Mouse (Mus musculus): ENCODE measurements around the gene Ccl21b. TPM values are rescaled to one million over a fixed set of nuclear protein-coding genes. Genes with fewer than 3 reads are reported as not detected.

Ccl21b gene
- not detected for polyA plus RNA-seq (2014; fragmentation: Illumina TruSeq; extraction: RNeasy Lipid Tissue Mini Kit (QIAGEN cat#74804); ENCODE audit: low read depth, low replicate concordance)

DNA sequence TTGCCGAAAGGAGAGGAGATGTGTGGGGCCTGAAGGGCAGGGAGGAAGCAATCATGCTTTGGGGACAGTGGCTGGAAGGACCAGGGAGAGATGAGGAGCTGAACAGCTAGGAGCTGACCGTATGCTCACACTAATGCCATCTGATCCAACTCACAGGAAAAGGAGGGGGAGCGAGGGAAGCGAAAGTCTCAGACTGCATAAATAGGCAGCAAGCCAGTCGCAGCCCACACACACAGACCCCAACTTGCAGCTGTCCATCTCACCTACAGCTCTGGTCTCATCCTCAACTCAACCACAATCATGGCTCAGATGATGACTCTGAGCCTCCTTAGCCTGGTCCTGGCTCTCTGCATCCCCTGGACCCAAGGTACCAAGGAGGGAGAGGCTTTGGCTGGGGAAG lies at the start of gene Ccl21b:
Ccl21b (plus strand) TSS at position 301 of the 400 bp plus-strand sequence.

DNA sequence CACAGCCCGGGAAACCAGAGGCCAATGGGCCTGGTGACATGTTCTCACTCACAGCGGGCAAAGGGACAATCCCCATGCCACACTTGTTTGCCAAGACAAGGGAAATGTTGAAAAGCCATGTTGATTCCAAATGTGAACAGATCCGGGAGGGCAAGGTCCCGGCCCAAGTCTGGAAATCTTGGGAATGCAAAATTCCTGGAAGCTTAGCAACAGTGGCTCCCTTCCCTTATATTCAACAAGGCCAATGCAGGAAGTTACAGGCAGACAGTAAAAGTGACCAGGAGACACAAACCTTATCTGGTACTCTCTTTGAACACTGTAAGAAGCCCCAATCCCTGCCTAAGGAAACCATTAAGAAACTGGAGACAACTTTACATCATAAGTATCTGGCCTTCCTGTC lies 15.2 kb upstream of the Ccl21b start, which contains the start of gene Gm10600:
Gm10600 (plus strand) TSS at position 301 of the 400 bp plus-strand sequence.

DNA sequence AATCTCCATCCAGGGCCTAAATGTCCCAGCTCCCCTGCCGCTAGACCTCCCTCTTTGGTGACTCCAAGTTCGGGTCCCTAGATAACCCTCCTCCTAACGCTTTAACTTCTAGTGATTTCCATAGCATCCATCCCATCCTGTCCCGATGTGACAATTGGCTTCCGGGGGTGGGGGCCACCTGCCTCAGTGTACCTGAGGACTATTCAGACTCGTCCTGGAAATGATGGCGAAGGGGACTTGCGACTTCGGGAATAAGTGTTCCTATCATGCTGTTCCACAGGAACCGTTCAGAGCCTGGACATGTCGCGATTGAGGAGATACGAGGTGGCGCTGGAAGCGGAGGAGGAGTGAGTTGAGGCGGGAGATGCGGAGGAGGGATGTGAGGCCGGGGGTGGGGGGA lies 38.4 kb downstream of the Ccl21b start, which contains the start of gene Gm21953:
Gm21953 (plus strand) TSS at position 301 of the 400 bp plus-strand sequence.

Other genes with a start within 250 kb of the Ccl21b start
- not detected for gene Gm21093, start 221.0 kb upstream of the Ccl21b start, polyA plus RNA-seq (2014; fragmentation: Illumina TruSeq; extraction: RNeasy Lipid Tissue Mini Kit (QIAGEN cat#74804); ENCODE audit: low read depth, low replicate concordance)
- gene Gm3893, start 164.6 kb upstream of the Ccl21b start, polyA plus RNA-seq (2014; fragmentation: Illumina TruSeq; extraction: RNeasy Lipid Tissue Mini Kit (QIAGEN cat#74804); ENCODE audit: low read depth, low replicate concordance): not detected
- not detected for gene Gm13304, start 140.9 kb upstream of the Ccl21b start, polyA plus RNA-seq (2014; fragmentation: Illumina TruSeq; extraction: RNeasy Lipid Tissue Mini Kit (QIAGEN cat#74804); ENCODE audit: low read depth, low replicate concordance)
- not detected for gene Gm13306, start 102.3 kb upstream of the Ccl21b start, polyA plus RNA-seq (2014; fragmentation: Illumina TruSeq; extraction: RNeasy Lipid Tissue Mini Kit (QIAGEN cat#74804); ENCODE audit: low read depth, low replicate concordance)
- not detected for gene Gm13305, start 87.2 kb upstream of the Ccl21b start, polyA plus RNA-seq (2014; fragmentation: Illumina TruSeq; extraction: RNeasy Lipid Tissue Mini Kit (QIAGEN cat#74804); ENCODE audit: low read depth, low replicate concordance)
- 1.1 TPM for gene Gm10600, start 15.1 kb upstream of the Ccl21b start, polyA plus RNA-seq (2014; fragmentation: Illumina TruSeq; extraction: RNeasy Lipid Tissue Mini Kit (QIAGEN cat#74804); ENCODE audit: low read depth, low replicate concordance)
- not detected for gene Gm21953, start 38.5 kb downstream of the Ccl21b start, polyA plus RNA-seq (2014; fragmentation: Illumina TruSeq; extraction: RNeasy Lipid Tissue Mini Kit (QIAGEN cat#74804); ENCODE audit: low read depth, low replicate concordance)
- not detected for gene Fam205a3, start 62.6 kb downstream of the Ccl21b start, polyA plus RNA-seq (2014; fragmentation: Illumina TruSeq; extraction: RNeasy Lipid Tissue Mini Kit (QIAGEN cat#74804); ENCODE audit: low read depth, low replicate concordance)
- gene Gm21586, start 183.6 kb downstream of the Ccl21b start, polyA plus RNA-seq (2014; fragmentation: Illumina TruSeq; extraction: RNeasy Lipid Tissue Mini Kit (QIAGEN cat#74804); ENCODE audit: low read depth, low replicate concordance): not detected
- gene Gm2163, start 211.0 kb downstream of the Ccl21b start, polyA plus RNA-seq (2014; fragmentation: Illumina TruSeq; extraction: RNeasy Lipid Tissue Mini Kit (QIAGEN cat#74804); ENCODE audit: low read depth, low replicate concordance): 0.82 TPM

Measured in adrenal gland, adult 10 weeks (tissue).